ENCODE assay signal across 35 mouse cellular contexts in genomic region chr9:32492753-32493152, GRCm38 (mm10).
"Had no signal": no experiment of that assay in that cellular context is flagged by ENCODE, and none has a peak within 500 bp of the region (broad histone marks: within the 10 kb centered on the region; RNA-seq: fewer than 3 reads in every experiment).

No protein-coding gene starts in this region.

- DNase-seq: heart, postnatal 10 days; heart, postnatal 14 days; heart, postnatal 36 days; heart, postnatal 4 days; kidney, adult 11 months; kidney, adult 18-20 months; kidney, adult 2 months; kidney, adult 8-10 months; kidney, adult 9 months; kidney, postnatal 10 days; kidney, postnatal 14 days; kidney, postnatal 25 days; kidney, postnatal 36 days; kidney, postnatal 4 days; layer of hippocampus, adult 9-11 months; layer of hippocampus, postnatal 36 days had no signal

- H3K9me3 ChIP-seq: heart, embryonic 10.5 days; heart, embryonic 12.5 days; heart, embryonic 13.5 days; heart, embryonic 15.5 days; hindbrain, embryonic 10.5 days; hindbrain, embryonic 12.5 days; hindbrain, embryonic 13.5 days; hindbrain, embryonic 15.5 days; intestine, embryonic 15.5 days; kidney, embryonic 15.5 days had no signal

- H3K4me3 ChIP-seq: heart, embryonic 10.5 days; heart, embryonic 12.5 days; heart, embryonic 13.5 days; heart, embryonic 15.5 days; hindbrain, embryonic 10.5 days; hindbrain, embryonic 12.5 days; hindbrain, embryonic 13.5 days; hindbrain, embryonic 15.5 days; intestine, embryonic 15.5 days; kidney, embryonic 15.5 days; layer of hippocampus, adult 2 months had no signal

- H3K4me2 ChIP-seq: heart, embryonic 11.5 days; heart, embryonic 12.5 days; heart, embryonic 13.5 days; heart, embryonic 15.5 days; hindbrain, embryonic 12.5 days; hindbrain, embryonic 13.5 days; hindbrain, embryonic 14.5 days; hindbrain, embryonic 15.5 days; intestine, embryonic 15.5 days; kidney, embryonic 15.5 days had no signal

- H3K9ac ChIP-seq: heart, embryonic 12.5 days; heart, embryonic 13.5 days; heart, embryonic 15.5 days; hindbrain, embryonic 12.5 days; hindbrain, embryonic 13.5 days; hindbrain, embryonic 14.5 days; hindbrain, embryonic 15.5 days; intestine, embryonic 15.5 days; kidney, embryonic 15.5 days had no signal

- ATAC-seq: hindbrain, embryonic 16.5 days; hindbrain, postnatal 0 days; inflammation-experienced regulatory T-cells, adult 6 months; intestine, embryonic 15.5 days; intestine, embryonic 16.5 days; intestine, postnatal 0 days had no signal

- H3K27ac ChIP-seq: heart, embryonic 10.5 days; heart, embryonic 13.5 days; heart, embryonic 15.5 days; hindbrain, embryonic 10.5 days; hindbrain, embryonic 12.5 days; hindbrain, embryonic 13.5 days; hindbrain, embryonic 14.5 days; hindbrain, embryonic 15.5 days; hindbrain, postnatal 0 days; intestine, embryonic 15.5 days; kidney, embryonic 15.5 days; kidney, postnatal 0 days; layer of hippocampus, adult 2 months had no signal

- H3K36me3 ChIP-seq: heart, embryonic 10.5 days; heart, embryonic 12.5 days; heart, embryonic 13.5 days; heart, embryonic 15.5 days; hindbrain, embryonic 10.5 days; hindbrain, embryonic 12.5 days; hindbrain, embryonic 13.5 days; hindbrain, embryonic 15.5 days; intestine, embryonic 15.5 days; kidney, embryonic 15.5 days had no signal

- H3K27me3 ChIP-seq: heart, embryonic 12.5 days; heart, embryonic 13.5 days; heart, embryonic 15.5 days; hindbrain, embryonic 12.5 days; hindbrain, embryonic 13.5 days; hindbrain, embryonic 15.5 days; intestine, embryonic 15.5 days; kidney, embryonic 15.5 days had no signal
